Mouse (Mus musculus): ENCODE results near the gene Ppp1cc.
"Not testable (repeated sequence)": the region's sequence is repeated elsewhere in the genome, so short reads cannot be mapped to it uniquely, and the experiment has no call there.

Gene Ppp1cc

GRCm38 (mm10) chr5:122171058-122171457 lies 13.0 kb downstream of the Ppp1cc start:
- DNase-seq, result no peak

- no peak for DNase-seq
These were observed 17.3 kb downstream of the Ppp1cc start for GRCm38 (mm10) chr5:122175402-122175801.

- DNase-seq, result no peak
These were observed 17.9 kb downstream of the Ppp1cc start for GRCm38 (mm10) chr5:122175961-122176360.

GRCm38 (mm10) chr5:122176398-122176797 lies 18.3 kb downstream of the Ppp1cc start:
- DNase-seq, result peak; percentile 65

- no peak for DNase-seq
These were observed 21.6 kb downstream of the Ppp1cc start for GRCm38 (mm10) chr5:122179665-122180064.

DNA sequence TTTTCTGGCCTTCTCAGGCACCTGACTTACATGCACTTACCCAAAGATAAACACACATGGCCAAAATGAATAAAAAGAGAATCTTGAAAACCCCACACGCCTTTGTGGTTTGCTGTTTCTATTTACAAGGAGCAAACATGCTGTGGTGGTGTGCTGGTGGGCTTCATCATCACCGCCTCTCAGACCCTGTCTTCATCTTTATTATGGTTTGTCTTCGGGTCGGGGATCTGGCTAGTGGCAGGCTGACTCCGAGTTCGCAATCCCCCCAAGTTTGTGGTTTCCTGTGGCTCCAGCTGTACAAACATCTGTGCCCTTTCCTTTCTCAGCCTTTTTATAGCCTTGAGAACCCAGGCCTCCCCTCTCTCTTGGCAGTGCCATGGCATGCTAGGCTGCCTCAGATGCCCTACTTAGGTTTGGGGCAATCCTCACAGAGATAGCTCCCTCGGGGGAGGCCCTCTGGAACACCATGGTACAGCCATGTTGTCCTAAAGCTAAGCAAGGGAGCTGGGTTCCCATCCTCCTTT lies 26.3 kb downstream of the Ppp1cc start:
- no peak for DNase-seq

GRCm38 (mm10) chr5:122184858-122185257 lies 26.8 kb downstream of the Ppp1cc start:
- not testable (repeated sequence) for DNase-seq

GRCm38 (mm10) chr5:122189115-122189514 lies 31.0 kb downstream of the Ppp1cc start:
- no peak for DNase-seq

DNA sequence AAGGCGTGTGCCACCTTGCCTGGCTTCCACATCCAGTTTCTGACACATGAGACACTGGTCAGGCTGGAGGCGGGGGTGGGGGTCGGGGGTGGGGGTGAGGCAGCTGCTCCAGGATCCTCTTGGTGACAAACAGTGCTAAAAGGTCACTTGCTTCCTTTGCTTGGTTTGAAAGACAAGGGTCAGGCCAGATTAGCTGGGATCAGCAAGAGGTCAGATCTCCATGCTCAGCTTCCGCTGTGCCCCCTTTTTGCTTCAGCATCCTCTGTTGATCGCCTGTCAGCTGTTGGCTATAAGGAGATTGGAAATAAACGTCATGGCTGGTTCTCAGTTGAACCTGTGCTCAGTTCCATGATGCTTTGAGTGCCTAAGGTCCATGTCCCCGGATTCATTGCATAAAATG lies 32.4 kb downstream of the Ppp1cc start:
- DNase-seq, result no peak

GRCm38 (mm10) chr5:122191269-122192063 lies 33.4 kb downstream of the Ppp1cc start:
- no peak for DNase-seq

GRCm38 (mm10) chr5:122192347-122192746 lies 34.3 kb downstream of the Ppp1cc start:
- no peak for DNase-seq

- DNase-seq, result no peak
These were observed 42.8 kb downstream of the Ppp1cc start for GRCm38 (mm10) chr5:122200872-122201271.

- DNase-seq, result no peak
These were observed 43.8 kb downstream of the Ppp1cc start for GRCm38 (mm10) chr5:122201904-122202303.

DNA sequence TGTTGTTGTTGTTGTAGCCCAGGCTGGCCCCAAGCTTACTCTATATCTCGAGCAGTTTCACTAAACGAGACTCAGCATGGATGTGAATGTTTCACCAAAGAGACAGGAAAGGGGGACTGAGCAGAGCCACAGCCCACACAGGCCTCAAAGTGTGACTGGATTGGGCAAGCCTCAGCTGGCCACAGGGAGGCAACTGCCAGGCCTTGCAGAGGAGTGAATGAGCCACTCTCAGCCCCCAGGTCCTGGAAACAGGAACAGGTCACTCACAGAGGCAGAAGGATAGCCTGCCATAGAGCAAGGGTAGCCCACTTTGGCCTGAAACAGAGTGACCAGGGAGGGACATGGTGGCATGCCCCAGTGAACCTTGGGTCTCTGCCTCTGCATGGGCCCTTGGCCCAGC lies 46.1 kb downstream of the Ppp1cc start:
- DNase-seq, result no peak

DNA sequence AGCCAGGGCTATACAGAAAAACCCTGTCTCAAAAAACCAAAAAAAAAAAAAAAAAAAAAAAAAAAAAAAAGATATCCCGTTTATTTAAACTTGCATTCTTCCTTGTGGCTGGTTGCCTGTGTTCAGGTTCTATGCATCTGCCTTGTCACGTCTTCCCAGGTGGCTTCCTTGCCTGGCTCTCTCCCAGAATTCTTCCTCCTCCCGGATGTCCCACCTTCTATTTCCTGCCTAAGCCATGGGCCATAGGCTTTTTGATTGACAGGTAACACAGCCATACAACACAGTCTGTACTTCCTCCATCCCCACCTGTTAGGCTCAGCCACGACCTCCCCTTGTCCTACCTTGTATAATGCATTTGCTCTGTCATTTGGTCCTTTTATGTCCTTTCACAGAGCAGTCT lies 48.4 kb downstream of the Ppp1cc start, which contains the start of gene Hvcn1:
Hvcn1 (plus strand) TSS at position 330 of the 400 bp plus-strand sequence.
- DNase-seq, result no peak

DNA sequence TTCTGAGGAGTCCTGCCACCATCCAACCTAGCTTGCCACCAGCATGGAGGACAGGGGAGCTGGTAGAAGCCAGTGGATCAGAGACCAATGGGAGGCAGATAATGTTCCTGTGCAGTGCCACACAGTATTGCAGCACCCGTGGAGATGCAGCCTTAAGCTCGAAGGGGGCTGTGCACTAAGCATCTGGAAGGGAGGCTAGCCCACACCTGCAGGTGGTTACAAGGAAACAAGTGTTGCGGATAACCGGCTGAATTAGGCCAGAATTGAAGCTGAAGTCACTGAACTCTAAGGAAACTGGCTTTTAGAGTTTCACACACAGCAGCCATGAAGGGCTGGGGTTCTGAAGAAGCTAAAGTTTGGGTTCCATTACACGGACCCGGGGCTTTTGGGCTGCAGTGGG lies 50.8 kb downstream of the Ppp1cc start:
- DNase-seq, result no peak

GRCm38 (mm10) chr5:122209591-122210368 lies 51.7 kb downstream of the Ppp1cc start:
- no peak for DNase-seq

DNA sequence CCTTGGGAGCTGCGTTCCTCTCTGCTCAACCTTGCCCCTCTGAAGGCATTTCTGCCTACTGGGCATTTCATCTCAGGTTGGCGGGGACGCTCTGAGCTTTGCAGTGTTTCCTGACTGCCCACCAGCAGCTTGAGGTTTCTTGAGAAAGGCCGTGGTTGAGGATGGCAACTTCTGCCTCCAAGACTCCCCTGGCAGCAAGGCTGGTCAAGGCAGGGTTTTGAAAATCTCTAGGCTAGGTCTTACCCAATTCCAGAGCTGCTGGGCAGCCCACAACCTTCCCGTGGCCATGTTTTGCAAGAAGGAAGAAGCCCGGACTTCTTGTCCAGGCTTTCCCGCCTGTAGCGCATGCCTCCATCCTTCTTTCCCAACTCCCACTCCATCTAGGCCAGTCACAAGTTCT lies 52.8 kb downstream of the Ppp1cc start:
- no peak for DNase-seq

DNA sequence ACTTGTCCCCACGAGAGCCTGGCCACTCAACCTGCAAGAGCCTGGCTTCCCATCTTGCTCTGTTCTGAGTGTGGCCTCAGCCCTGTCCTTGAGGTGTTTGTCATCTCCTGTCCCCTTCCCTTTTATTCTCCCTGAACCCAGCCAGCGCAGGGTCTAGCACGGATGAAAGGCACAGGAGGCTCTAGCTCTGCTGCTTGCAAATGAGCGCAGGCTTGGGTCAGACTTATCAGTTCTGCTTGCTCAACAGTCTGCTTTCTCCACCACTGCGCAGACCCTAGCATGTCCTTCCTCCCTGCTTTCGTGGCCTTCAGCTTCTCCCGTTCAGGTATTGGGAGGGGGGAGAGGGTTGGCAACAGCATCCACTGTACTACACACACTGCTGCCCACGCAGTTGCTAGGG lies 54.0 kb downstream of the Ppp1cc start:
- no peak for DNase-seq

- not testable (repeated sequence) for DNase-seq
These were observed 54.7 kb downstream of the Ppp1cc start for GRCm38 (mm10) chr5:122212820-122213219.

- no peak for DNase-seq
These were observed 55.8 kb downstream of the Ppp1cc start for GRCm38 (mm10) chr5:122213861-122214260.

- DNase-seq, result no peak
These were observed 59.6 kb downstream of the Ppp1cc start for GRCm38 (mm10) chr5:122217636-122218035.

DNA sequence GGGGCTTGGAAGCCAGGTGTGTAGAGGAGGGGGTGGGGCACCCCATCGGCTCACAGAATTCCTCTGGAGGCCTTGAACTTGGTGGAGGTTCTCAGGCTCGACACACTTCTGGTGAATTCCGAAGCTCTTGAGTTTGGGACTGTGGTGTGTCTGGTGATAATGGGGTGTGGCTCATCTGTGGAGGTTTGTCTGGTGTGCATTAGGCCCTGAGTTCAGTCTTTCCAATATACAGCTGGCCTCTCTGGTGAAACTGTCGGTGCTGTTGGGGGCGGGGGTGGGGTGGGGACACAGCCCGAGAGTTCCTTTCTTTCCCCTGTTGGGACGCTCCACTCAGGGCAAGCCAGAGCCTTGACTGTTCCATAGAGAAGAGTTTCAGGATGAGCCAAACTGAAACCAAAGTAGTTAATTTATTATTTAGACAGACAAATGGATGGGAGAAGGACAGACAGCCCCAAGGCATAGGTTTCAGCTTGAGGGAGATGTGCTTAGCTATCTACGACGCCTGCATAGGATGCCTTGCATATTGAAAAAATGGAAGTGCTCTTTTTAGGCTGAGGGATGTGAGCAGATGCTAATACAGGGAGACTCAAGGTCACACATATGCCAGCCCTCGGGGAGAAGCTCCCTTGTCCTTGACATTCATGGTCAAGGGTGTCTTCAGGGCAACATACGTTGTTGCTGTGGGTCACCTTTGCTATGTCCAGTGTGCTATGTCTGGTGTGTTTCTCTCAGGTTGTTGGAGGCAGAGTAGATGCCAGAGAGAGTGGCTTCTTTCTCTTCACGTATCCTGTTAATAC lies 60.2 kb downstream of the Ppp1cc start:
- DNase-seq, result no peak

Measured in right cerebral cortex, postnatal 14 days (tissue).